Mouse (Mus musculus) bone marrow macrophage, adult 2 months (primary cell): ENCODE results near the gene Mndal. TPM values are rescaled to one million over a fixed set of nuclear protein-coding genes. Genes with fewer than 3 reads are reported as not detected.
"Not testable (repeated sequence)": the region's sequence is repeated elsewhere in the genome, so short reads cannot be mapped to it uniquely, and the experiment has no call there.

Experiments
- H3K27ac ChIP-seq: 2 replicates; pipeline ENCODE4 v1.5.1; 2012; ENCODE audit warnings: low read depth, low read length; ENCODE audit not compliant: insufficient read depth
- H3K4me1 ChIP-seq: 2 replicates; pipeline ENCODE4 v1.6.1; 2012; ENCODE audit warnings: low read length; ENCODE audit not compliant: control insufficient read depth, insufficient read depth
- H3K4me3 ChIP-seq: 2 replicates; pipeline ENCODE4 v1.5.1; 2012; ENCODE audit warnings: mild to moderate bottlenecking, low read length, moderate library complexity; ENCODE audit not compliant: insufficient read depth
- CTCF ChIP-seq: IDR thresholded peaks from 2 replicates; pipeline ENCODE4 v1.5.1; 2012; ENCODE audit warnings: low read depth, mild to moderate bottlenecking, low read length, moderate library complexity
- POLR2A ChIP-seq: IDR thresholded peaks from 2 replicates; pipeline ENCODE4 v1.6.1; 2012; ENCODE audit warnings: mild to moderate bottlenecking, low read depth, low read length, borderline replicate concordance
- polyA plus RNA-seq: library from polyadenylated mRNA; stranded (reverse); fragments of >200 nt; gene quantifications from 2 replicates; pipeline ENCODE4 v1.2.4, GENCODE M21; 2012; ENCODE audit not compliant: missing spikeins, insufficient read depth, insufficient read length

Mndal gene
- polyA plus RNA-seq, 1 experiment, result 395 TPM

DNA sequence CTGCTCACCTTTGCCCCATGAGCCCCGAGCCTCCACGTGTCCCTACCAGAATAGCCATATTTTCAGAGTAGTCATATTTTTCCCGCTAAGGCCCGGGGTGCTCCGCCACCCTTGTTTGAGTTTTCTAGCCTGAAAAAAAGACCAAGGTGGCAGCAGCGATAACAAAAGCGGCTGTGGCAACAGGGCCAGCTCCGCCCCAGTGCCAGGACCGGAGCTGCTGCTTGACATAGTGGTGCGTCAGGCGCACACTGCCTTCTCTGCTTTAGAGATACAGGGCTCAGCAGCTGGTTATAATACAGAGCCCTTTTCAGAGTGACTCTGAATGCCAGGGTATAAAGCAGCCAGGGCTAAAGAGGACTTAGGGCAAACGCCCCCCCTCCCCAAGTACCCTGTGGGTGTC, 75.8 kb downstream of the Mndal start:
- TF ChIP-seq POLR2A, result no peak
- no peak for TF ChIP-seq CTCF
- Histone ChIP-seq H3K27ac (no peak overlapping the region), H3K4me3 (no peak overlapping the region), H3K4me1 (no peaks in the 10 kb centered on the region; the same call in 1 of the 2 replicates)

DNA sequence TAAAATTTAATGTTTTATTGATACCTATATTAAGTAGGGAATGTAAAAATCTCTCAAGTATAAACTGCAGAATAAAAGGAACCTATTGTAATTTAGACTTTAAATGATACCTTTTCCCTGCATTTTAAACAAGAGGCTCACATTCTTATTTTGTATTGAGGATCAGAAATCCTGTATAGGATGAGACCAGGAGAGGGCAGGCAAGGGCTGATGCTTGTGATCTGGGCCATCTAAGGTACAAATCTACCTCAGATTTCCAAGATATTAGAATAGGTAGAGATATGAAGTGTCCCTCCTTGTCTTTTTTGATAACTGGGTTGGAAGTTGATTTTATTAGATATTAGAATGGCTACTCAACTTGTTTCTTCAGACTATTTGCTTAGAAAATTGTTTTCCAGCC, 88.6 kb downstream of the Mndal start:
- H3K27ac ChIP-seq, H3K4me1 ChIP-seq, H3K4me3 ChIP-seq: not testable (repeated sequence)

DNA sequence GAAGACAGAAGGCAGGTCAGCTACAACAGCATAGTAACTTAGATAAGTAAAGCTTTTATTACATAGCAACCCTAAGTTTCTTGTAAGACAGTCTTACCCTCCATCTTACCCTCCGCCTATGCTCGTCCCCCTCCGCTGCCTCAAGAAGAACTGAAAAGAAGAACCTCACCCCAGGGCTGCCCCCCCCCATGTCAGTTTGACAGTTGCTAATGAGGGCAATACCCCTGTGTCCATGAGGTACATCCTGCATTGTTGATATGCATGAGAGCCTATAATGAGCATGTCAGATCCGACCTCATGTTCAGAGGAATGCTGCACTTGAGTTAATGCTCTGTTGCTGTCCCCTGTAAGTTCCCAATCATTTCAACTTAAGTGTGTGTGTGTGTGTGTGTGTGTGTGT, 89.4 kb downstream of the Mndal start:
- not testable (repeated sequence) for H3K27ac ChIP-seq, H3K4me3 ChIP-seq, H3K4me1 ChIP-seq

DNA sequence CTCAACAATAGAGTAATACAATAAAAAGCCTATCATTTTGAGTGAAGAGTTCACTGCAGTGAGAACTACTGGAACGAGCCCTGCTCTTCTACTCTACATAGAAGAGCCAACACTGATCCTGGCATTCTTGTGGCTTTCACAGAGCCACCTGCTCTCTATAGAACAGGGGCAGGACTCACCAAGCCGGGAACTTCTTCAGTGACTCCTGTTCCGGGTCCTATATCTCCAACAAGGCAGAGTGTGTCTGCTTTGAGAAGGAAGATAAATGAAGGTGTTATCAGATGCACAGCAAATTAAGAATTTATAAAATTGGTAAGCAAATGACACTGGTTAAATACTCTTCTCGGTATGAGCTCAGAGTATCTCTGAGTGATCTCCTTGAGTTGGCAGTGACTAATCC, 96.1 kb downstream of the Mndal start:
- H3K27ac ChIP-seq, H3K4me1 ChIP-seq, H3K4me3 ChIP-seq: not testable (repeated sequence)

- peaks cover 4% of the 10 kb centered on the region; the same call in 1 of the 2 replicates for H3K4me1 ChIP-seq
- TF ChIP-seq CTCF (no peak), POLR2A (no peak)
- H3K27ac ChIP-seq, result no peak overlapping the region
- H3K4me3 ChIP-seq, result no peak overlapping the region
These were observed 97.5 kb downstream of the Mndal start for GRCm38 (mm10) chr1:173844754-173845153.

DNA sequence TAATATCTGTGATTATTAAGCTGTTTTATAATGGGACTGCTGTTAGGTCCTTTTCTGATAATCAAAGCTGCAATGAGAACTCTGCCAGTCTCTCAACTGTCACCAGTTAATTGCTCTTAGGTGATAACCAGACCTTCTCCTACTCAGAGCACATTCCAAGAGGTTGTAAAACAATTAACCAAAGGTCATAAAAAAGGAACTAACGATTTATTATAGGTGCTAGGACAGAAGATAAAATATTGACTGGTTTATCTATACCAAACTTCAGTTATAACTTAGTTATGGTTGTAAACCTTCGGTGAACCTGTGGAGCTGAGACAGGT, 120.8 kb downstream of the Mndal start:
- not testable (repeated sequence) for H3K27ac ChIP-seq, H3K4me3 ChIP-seq

DNA sequence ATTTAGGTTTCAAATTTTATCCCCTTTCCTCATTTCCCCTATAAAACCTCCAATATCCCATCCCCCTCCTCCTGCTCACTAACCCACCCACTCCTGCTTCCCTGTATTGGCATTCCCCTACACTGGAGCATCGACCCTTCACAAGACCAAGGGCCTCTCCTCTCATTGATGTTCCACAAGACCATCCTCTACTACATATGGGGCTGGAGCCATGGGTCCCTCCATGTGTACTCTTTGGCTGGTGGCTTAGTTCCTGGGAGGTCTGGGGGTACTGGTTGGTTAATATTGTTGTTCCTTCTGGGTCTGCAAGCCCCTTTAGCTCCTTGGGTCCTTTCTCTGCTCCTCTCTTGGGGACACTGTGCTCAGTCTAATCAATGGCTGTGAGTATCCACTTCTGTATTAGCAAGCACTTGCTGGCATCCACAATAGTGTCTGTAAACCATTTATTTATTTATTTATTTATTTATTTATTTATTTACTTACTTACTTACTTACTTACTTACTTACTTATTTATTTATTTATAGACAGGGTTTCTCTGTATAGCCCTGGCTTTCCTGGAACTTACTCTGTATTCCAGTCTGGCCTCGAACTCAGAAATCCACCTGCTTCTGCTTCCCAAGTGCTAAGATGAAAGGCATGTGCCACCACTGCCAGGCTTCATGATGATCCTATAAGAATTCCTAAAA, 121.4 kb downstream of the Mndal start:
- H3K4me1 ChIP-seq, H3K27ac ChIP-seq, H3K4me3 ChIP-seq: not testable (repeated sequence)

More for the DNA sequence above, 120.8 kb downstream of the Mndal start:
- not testable (repeated sequence) for H3K4me1 ChIP-seq

DNA sequence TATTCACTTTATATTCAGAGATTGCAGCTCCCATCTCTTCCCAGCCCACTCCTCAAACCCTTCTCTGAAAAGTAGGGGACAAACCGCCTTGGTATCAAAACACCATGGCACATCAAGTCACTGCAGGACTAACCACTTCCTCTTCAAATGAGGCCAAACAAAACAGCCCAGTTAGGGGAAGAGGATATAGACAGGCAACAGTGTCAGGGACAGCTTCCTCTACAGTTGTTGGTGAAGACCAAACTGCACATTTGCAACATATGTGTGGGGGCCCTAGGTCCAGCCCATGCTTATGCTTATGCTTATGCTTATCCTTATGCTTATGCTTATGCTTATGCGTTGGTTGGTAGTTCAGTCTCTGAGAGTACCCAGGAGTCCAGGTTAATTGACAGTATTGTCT, 133.0 kb downstream of the Mndal start:
- H3K4me3 ChIP-seq, H3K4me1 ChIP-seq: not testable (repeated sequence)
- peak overlapping the region; percentile 47 for H3K27ac ChIP-seq

GRCm38 (mm10) chr1:173802689-173803281, 139.5 kb downstream of the Mndal start:
- H3K4me3 ChIP-seq, H3K4me1 ChIP-seq: not testable (repeated sequence)
- H3K27ac ChIP-seq, result peak overlapping the region; percentile 84

GRCm38 (mm10) chr1:173802207-173802606, 140.1 kb downstream of the Mndal start:
- Histone ChIP-seq H3K4me3 (peak overlapping the region; percentile 53), H3K27ac (peak overlapping the region; percentile 84)

GRCm38 (mm10) chr1:173801791-173802190, 140.5 kb downstream of the Mndal start:
- not testable (repeated sequence) for H3K4me1 ChIP-seq
- Histone ChIP-seq H3K4me3 (peak overlapping the region; percentile 53), H3K27ac (peak overlapping the region; percentile 84)

More at GRCm38 (mm10) chr1:173802207-173802606, 140.1 kb downstream of the Mndal start:
- not testable (repeated sequence) for H3K4me1 ChIP-seq

Other genes with a start within 250 kb of the Mndal start
- 257 and 281 TPM in 2 replicates for gene Ifi207, start 200.7 kb downstream of the Mndal start, polyA plus RNA-seq
- gene Ifi204, start 175.5 kb downstream of the Mndal start, polyA plus RNA-seq, result 232 and 235 TPM in 2 replicates
- gene Ifi211, start 29.4 kb downstream of the Mndal start, polyA plus RNA-seq, result 104 and 108 TPM in 2 replicates
- 165 and 170 TPM in 2 replicates for gene Ifi203, start 181 bp upstream of the Mndal start, polyA plus RNA-seq
- not detected in 2 replicates for gene Ifi202b, start 40.3 kb upstream of the Mndal start, polyA plus RNA-seq
- 7.4 and 9.0 TPM in 2 replicates for gene Ifi205, start 89.3 kb upstream of the Mndal start, polyA plus RNA-seq
- gene Olfr433, start 98.2 kb upstream of the Mndal start, polyA plus RNA-seq, result 0.33 TPM in 1 of 2 replicates, not detected in the other
- gene Olfr432, start 106.7 kb upstream of the Mndal start, polyA plus RNA-seq, result not detected in 2 replicates
- gene Olfr430, start 124.1 kb upstream of the Mndal start, polyA plus RNA-seq, result not detected in 2 replicates
- gene Olfr429, start 141.8 kb upstream of the Mndal start, polyA plus RNA-seq, result 0.61 TPM in 1 of 2 replicates, not detected in the other
- gene Olfr427, start 154.4 kb upstream of the Mndal start, polyA plus RNA-seq, result not detected in 2 replicates
- gene Olfr231, start 178.7 kb upstream of the Mndal start, polyA plus RNA-seq, result not detected in 2 replicates
- gene Olfr424, start 189.0 kb upstream of the Mndal start, polyA plus RNA-seq, result not detected in 2 replicates
- gene Olfr420, start 213.1 kb upstream of the Mndal start, polyA plus RNA-seq, result not detected in 2 replicates
- 0.20 TPM in 1 of 2 replicates, not detected in the other for gene Spta1, start 230.3 kb upstream of the Mndal start, polyA plus RNA-seq